Mouse (Mus musculus): ENCODE measurements around the gene Nek3.
"Not testable (repeated sequence)": the region's sequence is repeated elsewhere in the genome, so short reads cannot be mapped to it uniquely, and the experiment has no call there.

Gene Nek3

GRCm38 (mm10) chr8:22143764-22144491 lies 22.3 kb downstream of the Nek3 start:
- DNase-seq (ENCODE audit: low spot score): no peak

DNA sequence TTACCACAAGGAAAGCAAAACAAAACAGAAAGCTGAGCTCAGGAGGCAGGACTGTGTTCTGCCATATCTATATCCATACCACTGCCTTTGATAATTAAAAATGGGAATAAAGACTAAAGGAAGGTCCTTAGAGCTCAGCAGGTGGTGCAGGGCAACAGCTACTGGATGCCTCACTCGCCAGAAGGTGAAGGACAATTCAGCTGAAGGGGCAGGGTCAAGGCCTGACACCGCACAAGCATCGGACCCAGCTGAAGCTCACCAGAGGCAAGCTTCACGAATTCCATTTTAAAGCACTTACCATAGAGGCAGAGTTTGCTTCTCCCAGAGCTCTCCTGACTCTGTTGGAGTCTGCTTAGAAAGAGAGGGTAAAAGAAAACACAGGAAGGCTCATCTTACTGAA lies 23.6 kb downstream of the Nek3 start:
- no peak for DNase-seq (ENCODE audit: low spot score)

DNA sequence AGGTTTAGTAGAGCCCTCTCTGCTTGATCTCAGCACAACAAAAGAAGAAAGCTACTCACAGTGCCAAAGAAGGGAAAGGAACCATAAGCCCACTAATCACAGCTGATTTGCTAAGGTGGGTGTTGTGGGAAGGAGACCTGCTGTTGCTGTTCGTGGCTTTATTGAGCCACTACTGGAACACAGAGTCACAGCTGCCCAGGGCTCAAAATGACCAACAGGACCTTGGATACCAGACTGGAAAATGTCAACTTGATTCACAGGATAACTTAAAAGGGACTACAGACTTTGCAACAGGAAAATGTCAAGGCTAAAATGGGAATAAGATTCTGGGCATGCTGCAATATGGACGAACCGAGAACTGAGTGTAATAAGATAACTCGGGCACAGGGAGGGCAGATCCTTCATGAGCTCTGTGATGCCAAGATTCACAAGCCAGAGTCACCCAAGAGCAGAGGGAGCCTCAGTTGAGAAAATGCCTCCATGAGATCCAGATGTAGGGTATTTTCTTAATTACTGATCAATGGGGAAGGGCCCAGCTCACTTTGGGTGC lies 24.3 kb downstream of the Nek3 start:
- no peak for DNase-seq (ENCODE audit: low spot score)

- DNase-seq (ENCODE audit: low spot score): not testable (repeated sequence)
Measured at GRCm38 (mm10) chr8:22136462-22136861, 29.8 kb downstream of the Nek3 start.

- DNase-seq (ENCODE audit: low spot score): no peak
Measured at GRCm38 (mm10) chr8:22134750-22135135, 31.5 kb downstream of the Nek3 start.

- DNase-seq (ENCODE audit: low spot score): no peak
Measured at GRCm38 (mm10) chr8:22134078-22134749, 32.0 kb downstream of the Nek3 start.

DNA sequence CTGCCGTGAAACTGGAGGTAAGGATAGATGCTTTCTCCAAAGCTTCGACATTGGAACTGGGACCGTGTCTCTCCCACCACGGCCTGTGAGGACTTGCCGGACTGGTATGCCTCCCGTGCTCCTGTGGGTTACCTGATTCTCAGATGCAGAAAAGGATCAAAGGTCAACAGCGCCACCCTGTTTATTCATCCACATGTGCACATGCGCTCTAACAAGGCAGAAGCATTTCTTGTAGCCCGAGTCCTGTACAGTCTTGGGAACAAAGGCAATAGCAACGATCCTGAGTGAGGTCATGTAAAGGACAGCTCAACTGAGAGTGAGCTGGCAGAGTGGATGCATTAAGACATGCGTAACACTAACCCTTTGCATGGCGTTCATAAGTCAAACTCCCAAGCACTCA lies 34.2 kb downstream of the Nek3 start:
- DNase-seq (ENCODE audit: low spot score): no peak

DNA sequence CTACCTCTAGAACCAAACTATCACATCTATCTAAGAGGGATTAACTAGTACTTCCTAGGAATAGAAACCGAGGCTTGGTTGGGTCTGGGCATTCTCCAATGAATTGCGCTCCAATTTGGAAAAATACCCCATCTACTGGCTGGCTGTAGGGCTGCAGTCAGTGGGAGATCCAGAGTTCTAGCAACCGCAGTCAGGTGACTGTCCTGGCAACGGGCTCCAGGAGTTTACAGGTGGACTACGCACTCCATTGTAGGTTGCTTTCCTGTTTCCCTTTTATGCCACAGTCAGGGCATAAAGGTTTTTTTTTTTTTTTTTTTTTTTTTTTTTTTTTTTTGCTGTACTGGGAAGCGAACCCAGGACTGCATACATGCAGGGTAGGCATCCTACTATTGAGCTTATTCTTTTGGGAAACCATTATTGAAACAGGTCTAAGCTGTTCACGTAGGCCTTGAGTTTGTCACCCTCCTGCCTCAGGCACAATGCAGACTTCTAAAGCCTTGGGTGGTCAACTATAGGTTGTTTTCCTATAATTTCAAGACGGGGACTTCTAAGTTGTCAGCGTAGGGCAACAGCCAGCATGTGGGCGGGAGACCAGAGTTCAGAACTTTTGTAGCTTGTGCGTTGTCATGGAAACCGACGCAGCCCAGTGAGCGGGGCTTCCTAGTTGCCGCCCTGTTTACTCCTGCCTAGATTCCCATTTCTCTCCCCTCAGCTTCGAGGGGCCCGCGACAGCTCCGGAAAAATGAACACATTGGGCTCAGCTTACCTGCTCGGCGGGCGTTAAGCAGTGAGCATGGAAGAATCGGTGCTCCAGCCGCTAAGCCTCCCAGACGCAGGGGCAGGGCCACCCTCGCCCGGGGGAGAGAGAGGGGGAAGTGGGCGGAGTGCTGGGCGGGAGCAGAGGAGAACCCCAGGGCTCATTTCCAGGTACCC lies 41.7 kb downstream of the Nek3 start, which contains the start of gene Nek5:
Gene Nek5, minus strand, starts transcription at position 834 of the 933 bp plus-strand sequence.
- no peak for DNase-seq (ENCODE audit: low spot score)

- DNase-seq (ENCODE audit: low spot score): no peak
Measured at GRCm38 (mm10) chr8:22107020-22107419, 59.2 kb downstream of the Nek3 start.

DNA sequence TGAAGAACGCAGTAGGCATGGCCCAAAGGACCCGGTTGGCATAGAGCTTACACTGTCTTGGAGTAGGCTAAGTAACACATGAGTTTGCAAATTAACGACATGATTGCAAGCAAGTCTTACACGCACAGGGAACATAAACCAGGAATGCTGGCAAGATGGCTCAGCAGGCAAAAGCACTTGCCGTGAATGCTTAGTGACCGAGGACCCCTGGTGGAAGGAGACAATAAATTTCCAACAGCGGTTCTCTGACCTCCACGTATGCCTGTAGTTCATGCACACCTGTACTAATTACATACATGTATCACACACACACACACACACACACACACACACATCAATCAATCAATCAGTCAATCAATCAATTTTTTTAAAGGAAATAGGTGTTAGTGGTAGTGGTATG lies 74.7 kb downstream of the Nek3 start:
- no peak for DNase-seq (ENCODE audit: low spot score)

DNA sequence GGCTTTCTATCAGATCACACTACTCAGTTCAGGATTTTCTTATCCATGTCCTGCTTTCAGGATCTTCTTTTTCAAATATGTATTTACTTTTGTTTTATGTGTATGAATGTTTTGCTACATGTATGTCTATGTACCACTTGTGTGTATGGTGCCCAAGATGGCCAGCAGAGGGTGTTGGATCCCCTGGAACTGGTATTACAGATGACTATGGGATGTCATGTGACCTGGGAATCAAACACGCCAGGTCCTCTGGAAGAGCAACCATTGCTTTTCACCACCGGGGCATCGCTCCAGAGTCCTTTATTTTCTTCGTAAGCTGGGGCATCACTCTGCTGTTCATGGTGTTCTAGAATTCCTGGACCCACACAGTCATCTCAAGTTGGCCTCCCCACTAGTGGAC lies 77.0 kb downstream of the Nek3 start:
- DNase-seq (ENCODE audit: low spot score): no peak

DNA sequence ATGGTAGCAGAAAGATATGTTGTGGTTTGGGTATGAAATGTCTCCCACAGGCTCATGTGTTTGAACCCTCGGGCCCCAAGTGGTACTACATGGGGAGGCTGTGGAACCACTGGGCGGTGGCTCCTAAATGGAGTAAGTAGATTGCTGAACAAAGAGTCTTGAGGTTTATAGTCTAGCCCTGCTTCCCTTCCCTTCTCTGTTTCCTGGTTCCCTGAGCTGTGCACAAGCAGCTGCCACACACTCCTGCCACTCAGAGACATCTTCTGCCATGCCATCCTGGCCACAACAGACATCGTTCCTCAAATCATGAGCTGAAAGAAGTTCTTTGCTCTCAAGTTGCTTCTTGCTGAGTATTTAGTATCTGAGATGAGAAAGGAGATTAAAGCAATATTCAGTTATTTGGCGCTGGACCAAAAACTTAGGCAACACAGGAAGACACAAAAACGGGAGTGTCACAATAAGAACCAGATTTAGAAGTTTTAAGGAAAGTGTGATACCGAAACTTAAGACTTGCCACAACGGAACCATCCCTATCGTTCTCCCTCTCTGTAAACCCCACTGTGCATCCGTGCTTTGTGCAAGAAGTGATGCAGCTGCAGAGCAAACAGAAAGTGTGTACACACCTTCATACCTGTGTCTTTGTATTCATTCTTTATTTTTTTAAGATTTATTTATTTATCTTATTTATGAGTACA lies 86.8 kb downstream of the Nek3 start:
- no peak for DNase-seq (ENCODE audit: low spot score)

Data from layer of hippocampus, adult 11-12 months (tissue).